Mouse (Mus musculus): ENCODE measurements around the gene Ltb4r1.

The Ltb4r1 gene

GRCm38 (mm10) chr14:55787731-55788130 lies 22.0 kb downstream of the Ltb4r1 start:
- DNase-seq: no peak

- DNase-seq: peak; percentile 61
These were observed 22.7 kb downstream of the Ltb4r1 start, which contains the start of gene Ripk3 for GRCm38 (mm10) chr14:55788256-55789050. Gene Ripk3, minus strand, starts transcription at chr14:55788865.

- no peak for DNase-seq
These were observed 27.7 kb downstream of the Ltb4r1 start for GRCm38 (mm10) chr14:55793461-55793860.

- no peak for DNase-seq
These were observed 28.2 kb downstream of the Ltb4r1 start for GRCm38 (mm10) chr14:55793946-55794345.

GRCm38 (mm10) chr14:55795380-55796163 lies 29.8 kb downstream of the Ltb4r1 start:
- DNase-seq: no peak

- DNase-seq: peak; percentile 89
These were observed 49.1 kb downstream of the Ltb4r1 start for GRCm38 (mm10) chr14:55814885-55815284.

- peak; percentile 74 for DNase-seq
These were observed 49.6 kb downstream of the Ltb4r1 start for GRCm38 (mm10) chr14:55815310-55815751.

All from embryo, embryonic 11 days (tissue).